8 mouse cellular contexts compared by ENCODE assay signal in genomic region chr6:94779854-94780253, GRCm38 (mm10).
DNase-seq lines count a peak whose midpoint lies in the region; ATAC-seq and TF ChIP-seq lines count a peak whose summit lies in the region.

No protein-coding gene starts in this region.

- no peaks in the 10 kb centered on the region for H3K36me3 ChIP-seq in limb, embryonic 15.5 days
- H3K36me3 ChIP-seq in forebrain, postnatal 0 days (ENCODE audit: insufficient read depth): no peaks in the 10 kb centered on the region

- ATAC-seq in limb, embryonic 15.5 days (ENCODE audit: insufficient number of reproducible peaks, low FRiP score, low TSS enrichment, low read depth): no peak
- no peak for ATAC-seq in forebrain, postnatal 0 days

- H3K4me1 ChIP-seq in limb, embryonic 15.5 days: peaks cover 29% of the 10 kb centered on the region
- H3K4me1 ChIP-seq in forebrain, postnatal 0 days (ENCODE audit: insufficient read depth): no peaks in the 10 kb centered on the region

- no peaks in the 10 kb centered on the region for H3K27me3 ChIP-seq in limb, embryonic 15.5 days
- no peaks in the 10 kb centered on the region for H3K27me3 ChIP-seq in forebrain, postnatal 0 days (ENCODE audit: insufficient read depth, low read length)

- peak overlapping the region; percentile 34; the same call in 1 of the 2 replicates for H3K27ac ChIP-seq in limb, embryonic 15.5 days
- H3K27ac ChIP-seq in forebrain, postnatal 0 days (ENCODE audit: low read depth, low read length): no peak overlapping the region

- H3K4me2 ChIP-seq in limb, embryonic 15.5 days: no peak overlapping the region
- no peak overlapping the region for H3K4me2 ChIP-seq in forebrain, postnatal 0 days (ENCODE audit: low read depth)

- peak; percentile 12 for DNase-seq in urinary bladder, postnatal 14 days (ENCODE audit: low spot score)
- no peak for DNase-seq in urinary bladder, postnatal 4 days (ENCODE audit: low spot score in 2 of 2)
- peak; percentile 59 for DNase-seq in gastrocnemius, postnatal 14 days
- DNase-seq in testis, postnatal 10 days (ENCODE audit: low spot score): peak; percentile 57
- DNase-seq in frontal cortex, postnatal 25 days (ENCODE audit: low spot score in 2 of 2): no peak
- no peak for DNase-seq in left cerebral cortex, adult 18-20 months (ENCODE audit: low spot score in 2 of 2)
- no peak for DNase-seq in forebrain, postnatal 0 days

- no peak overlapping the region for H3K9ac ChIP-seq in limb, embryonic 15.5 days
- no peak overlapping the region for H3K9ac ChIP-seq in forebrain, postnatal 0 days

- TF ChIP-seq CTCF in forebrain, postnatal 0 days (IDR thresholded peaks at IDR 0.05; ENCODE audit: low read depth): no peak

- 41% methylated on average over 7 of the region's 7 CpGs for WGBS in limb, embryonic 15.5 days
- 71% methylated on average over 7 of the region's 7 CpGs for WGBS in forebrain, postnatal 0 days

- H3K9me3 ChIP-seq in limb, embryonic 15.5 days: no peaks in the 10 kb centered on the region
- H3K9me3 ChIP-seq in forebrain, postnatal 0 days (ENCODE audit: low read length): no peaks in the 10 kb centered on the region

- H3K4me3 ChIP-seq in limb, embryonic 15.5 days: no peak overlapping the region
- no peak overlapping the region for H3K4me3 ChIP-seq in forebrain, postnatal 0 days (ENCODE audit: low read depth, low read length)

- intact Hi-C loops in gastrocnemius, postnatal 14 days (cut with DNase I; ENCODE audit: low total_unique reads): no loop called here

Comparison
In these comparisons a context has a peak if more than half of its experiments do, and no peak if none do; other contexts are left out.
1. DNase-seq: peak in urinary bladder, postnatal 14 days (single experiment), gastrocnemius, postnatal 14 days (single experiment) and testis, postnatal 10 days (single experiment); none in urinary bladder, postnatal 4 days (0 of 2), frontal cortex, postnatal 25 days (0 of 2), left cerebral cortex, adult 18-20 months (0 of 2) and forebrain, postnatal 0 days (single experiment).